Mouse (Mus musculus): Measurements from ENCODE around the gene Slc10a4.
"Not testable (repeated sequence)": the region's sequence is repeated elsewhere in the genome, so short reads cannot be mapped to it uniquely, and the experiment has no call there.

Slc10a4 gene

DNA sequence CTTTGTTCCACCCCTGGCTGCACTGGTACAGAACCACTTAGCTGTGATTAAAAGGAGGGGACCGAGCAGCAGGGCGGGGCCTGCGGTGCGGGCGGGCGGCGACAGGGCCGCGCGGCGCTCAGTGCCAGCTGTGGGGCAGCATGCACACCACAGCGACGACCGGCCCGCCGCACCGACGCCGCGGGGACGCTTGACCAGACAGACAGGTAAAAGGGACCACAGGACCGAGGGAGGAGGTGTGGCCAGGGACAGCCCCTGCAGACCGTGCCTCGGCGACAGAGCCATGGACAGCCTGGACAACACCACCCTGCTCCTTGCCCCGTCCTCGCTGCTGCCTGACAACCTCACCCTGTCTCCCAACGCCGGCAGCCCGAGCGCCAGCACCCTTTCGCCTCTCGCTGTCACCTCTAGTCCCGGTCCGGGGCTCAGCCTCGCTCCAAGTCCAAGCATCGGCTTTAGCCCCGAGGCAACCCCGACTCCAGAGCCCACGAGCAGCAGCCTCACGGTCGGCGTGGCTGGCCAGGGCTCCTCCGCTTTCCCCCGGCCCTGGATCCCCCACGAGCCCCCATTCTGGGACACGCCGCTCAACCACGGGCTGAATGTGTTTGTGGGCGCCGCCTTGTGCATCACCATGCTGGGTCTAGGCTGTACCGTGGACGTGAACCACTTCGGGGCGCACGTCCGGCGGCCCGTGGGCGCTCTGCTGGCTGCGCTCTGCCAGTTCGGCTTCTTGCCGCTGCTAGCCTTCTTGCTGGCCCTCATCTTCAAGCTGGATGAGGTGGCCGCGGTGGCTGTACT lies at the start of gene Slc10a4:
TSS of gene Slc10a4 (plus strand) at position 100 of the 798 bp plus-strand sequence.
- peak in 1 of 2 experiments; percentile 32 for DNase-seq (ENCODE audit: low spot score in 2 of 2)

DNA sequence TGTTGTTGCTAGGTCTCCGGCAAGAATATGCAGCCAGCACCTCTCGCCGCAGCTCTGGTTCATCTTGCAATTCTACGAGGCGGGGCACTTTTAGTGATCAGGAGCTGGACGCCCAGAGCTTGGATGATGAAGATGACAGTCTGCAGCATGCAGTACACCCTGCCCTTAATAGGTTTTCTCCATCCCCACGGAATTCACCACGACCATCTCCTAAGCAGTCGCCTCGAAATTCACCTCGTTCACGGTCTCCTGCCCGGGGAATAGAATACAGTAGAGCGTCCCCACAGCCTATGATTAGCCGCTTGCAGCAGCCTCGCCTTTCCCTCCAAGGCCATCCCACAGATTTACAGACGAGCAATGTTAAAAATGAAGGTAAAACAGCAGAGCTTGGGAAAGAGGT lies 49.4 kb upstream of the Slc10a4 start:
- no peak for DNase-seq (ENCODE audit: low spot score in 2 of 2)

DNA sequence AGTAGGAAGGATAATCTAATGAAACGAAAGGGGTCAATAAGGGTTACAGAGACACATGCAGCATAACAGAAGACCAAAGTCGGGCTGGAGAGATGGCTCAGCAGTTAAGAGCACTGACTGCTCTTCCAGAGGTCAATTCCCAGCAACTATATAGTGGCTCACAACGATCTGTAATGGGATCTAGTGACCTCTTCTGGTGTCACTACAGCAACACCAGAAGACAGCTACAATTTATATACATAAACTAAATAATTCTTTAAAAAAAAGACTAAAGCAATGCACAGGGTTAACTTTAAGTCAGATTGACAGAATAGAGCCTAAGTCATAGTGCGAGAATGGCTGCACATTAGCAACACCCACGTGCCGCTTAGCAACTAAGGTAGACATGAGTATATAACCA lies 46.6 kb upstream of the Slc10a4 start:
- no peak for DNase-seq (ENCODE audit: low spot score in 2 of 2)

DNA sequence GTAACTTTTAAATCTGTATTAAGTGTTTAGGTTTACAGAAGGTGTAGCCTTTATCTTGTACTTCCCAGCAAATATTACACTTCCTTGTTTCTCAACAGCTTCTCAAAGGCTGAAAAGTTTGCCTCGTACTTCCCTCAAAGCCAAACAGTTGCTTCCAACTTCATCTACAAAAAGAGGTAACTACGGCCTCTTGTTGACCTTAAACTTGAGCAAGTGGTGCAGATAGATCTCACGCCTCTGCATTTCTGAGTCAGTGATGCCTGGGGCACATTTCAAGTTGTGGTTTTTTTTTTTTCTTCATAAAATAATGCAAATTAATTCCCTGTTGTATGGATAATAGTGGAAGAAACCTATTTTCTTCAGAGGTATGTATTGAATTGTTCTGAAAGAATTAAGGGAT lies 41.0 kb upstream of the Slc10a4 start:
- DNase-seq (ENCODE audit: low spot score in 2 of 2), result no peak

DNA sequence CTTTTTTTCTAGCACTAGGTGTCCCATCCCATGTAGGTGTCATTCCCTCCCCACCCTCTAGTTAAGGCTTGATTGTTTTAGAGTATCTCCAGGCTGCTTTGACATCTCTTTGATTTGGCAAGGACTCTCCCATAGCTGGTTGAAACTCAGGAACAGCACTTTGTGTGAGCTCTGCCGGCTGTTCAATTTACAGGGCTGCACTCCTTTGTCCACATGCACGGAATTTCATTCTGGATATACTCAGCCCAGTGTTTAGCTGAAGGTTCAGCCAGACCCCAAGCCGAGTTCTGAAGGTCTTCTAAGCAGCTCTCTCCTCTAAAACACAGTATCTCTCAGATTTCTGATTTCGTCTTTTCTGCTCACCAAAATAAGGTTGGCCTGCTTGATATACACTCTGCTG lies 34.2 kb upstream of the Slc10a4 start:
- DNase-seq (ENCODE audit: low spot score in 2 of 2), result no peak

DNA sequence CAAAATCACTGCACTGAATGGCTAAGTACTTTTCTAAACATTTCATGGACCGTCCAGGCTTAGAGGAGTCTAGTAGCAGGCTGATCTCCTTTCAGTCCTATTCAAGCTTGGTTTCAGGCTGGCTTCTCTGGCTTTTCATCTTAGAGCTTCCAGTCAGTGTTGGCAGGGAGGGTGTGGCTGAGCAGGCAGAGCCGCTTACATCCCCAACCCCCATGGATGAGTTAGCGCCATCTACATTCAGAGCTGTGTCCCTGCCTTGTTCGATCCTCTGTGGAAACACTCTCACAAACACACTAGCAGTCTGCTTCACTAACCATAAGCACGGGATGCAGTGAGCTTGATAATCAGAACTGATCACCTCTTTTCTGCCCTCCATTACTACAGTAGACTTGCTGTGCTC lies 33.7 kb upstream of the Slc10a4 start:
- DNase-seq (ENCODE audit: low spot score in 2 of 2), result no peak

DNA sequence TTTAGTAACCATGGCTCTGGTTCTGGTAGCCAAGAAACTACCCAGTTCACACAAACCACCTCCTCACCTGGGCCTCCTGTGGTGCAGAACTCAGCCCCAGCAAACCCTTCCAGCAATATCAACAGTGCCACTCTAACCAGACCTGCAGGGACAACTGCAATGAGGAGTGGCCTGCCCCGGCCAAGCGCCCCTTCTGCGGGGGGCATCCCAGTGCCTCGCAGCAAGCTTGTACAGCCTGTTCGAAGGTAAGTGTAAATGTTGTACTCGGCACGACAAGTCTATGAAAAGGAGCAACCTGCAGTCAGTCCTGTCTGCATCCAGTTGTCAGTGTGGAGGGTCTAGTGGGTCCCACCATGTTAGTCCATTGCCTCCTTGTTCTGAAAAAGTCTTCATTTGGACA lies 32.1 kb upstream of the Slc10a4 start, which contains the start of gene Gm10135:
TSS of gene Gm10135 (minus strand) at position 101 of the 400 bp plus-strand sequence.
- no peak for DNase-seq (ENCODE audit: low spot score in 2 of 2)

DNA sequence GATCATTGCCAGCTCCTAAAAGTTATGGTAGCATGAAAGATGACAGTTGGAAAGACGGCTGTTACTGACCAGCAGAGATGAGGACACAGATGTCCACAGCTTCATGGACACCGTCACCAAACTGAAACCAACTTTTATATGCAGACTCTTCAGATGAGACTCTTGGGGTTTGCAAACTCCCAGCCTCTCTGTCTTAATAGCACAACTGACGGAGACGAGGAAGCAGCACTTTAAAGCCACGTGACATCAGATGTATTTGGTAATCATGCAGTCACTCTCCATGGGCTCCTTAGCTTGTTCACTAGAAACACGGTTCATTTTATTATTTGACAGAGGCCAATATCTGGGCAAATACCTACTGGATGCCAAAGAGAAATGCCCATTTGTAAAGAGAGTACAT lies 30.7 kb upstream of the Slc10a4 start:
- DNase-seq (ENCODE audit: low spot score in 2 of 2), result no peak

DNA sequence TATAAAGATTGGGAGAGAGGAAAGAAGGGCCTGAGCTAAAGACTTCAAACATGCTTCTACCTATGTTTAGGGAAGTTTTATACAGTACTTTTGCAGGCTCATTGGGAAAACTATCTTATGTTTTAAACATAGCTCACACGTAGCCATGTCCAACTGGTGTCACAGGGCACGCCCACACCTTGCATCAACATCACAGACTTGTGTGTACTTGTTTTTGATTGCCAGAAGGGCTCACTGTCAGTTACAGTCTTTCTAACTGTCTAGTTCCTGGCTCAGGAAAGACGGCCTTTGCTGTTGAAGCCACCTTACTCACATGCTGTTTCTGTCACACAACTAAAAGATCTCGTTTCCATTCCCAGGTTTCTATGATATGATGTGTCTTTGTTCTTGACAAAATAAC lies 30.1 kb upstream of the Slc10a4 start:
- DNase-seq (ENCODE audit: low spot score in 2 of 2), result no peak

DNA sequence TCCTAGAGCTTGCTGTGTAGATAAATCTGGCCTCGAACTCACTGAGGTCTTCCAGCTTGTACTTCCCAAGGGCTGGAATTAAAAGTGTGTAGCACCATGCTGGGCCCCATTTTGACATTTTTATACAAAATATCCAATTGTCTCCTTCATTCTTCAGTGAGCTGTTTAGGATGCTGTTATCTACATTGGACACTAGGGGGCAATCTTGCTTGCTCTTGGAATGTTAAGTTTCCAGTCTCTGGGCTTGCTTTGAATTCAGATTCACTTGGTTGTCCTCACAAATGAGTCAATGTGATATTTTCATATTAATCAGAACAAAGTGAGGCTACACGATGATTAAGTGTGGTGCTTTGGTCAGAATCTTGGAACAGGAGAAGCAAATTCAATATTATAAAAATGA lies 22.6 kb upstream of the Slc10a4 start:
- peak in 1 of 2 experiments; percentile 43 for DNase-seq (ENCODE audit: low spot score in 2 of 2)

DNA sequence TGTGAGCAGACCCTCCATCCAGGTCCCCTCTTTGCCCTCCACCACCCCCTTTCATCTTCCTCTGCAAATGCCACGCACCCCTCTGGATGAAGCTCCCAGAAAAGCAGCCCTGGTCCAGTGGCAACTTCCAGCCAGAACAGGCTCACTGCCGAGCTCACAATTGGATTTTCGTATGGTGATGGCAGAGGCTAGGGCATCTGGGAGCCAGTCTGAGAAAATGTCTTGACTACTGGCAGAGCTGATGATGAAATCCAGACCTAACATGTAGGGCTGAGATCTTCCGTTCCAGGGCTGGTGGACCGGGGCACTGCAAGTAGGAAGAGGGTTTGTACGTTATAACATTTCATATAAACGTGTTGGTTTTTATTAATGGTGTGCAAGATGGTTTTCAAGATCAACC lies 18.9 kb upstream of the Slc10a4 start:
- no peak for DNase-seq (ENCODE audit: low spot score in 2 of 2)

DNA sequence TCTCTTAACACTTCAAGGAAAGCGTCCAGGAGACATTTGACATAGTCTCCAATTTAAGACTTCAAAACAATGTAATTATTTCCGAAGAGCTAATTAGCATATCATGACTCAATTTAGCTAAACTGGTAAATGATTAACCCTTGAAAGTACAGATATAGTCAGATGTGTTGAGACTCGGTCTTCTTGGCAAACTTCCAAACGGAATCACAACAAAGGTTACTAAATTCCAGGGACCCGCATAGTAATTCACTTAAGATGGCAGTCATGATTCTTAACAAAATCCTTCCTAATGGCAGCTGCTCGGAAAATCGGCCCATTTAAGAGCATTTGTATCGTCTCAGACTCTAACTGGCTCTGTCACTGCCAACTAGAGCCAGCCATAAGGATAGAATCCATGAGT lies 16.9 kb upstream of the Slc10a4 start:
- DNase-seq (ENCODE audit: low spot score in 2 of 2), result no peak

DNA sequence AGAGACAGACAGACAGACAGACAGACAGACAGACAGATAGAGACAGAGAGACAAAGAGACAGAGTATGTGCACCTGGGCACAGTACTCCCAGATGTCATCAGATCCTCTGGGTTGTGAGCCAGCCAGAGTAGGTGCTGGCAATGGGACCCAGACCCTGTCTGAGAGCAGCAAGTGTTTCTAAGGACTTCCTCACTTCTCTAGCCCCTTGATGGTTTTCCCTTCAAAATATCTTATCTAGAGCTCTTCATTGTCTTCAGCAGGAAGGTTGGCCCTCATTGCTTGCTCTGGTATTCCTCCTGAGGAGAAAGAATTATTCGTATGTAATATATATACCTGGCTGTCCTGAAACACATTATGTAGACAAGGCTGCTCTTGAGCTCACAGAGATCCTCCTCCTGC lies 14.2 kb upstream of the Slc10a4 start:
- DNase-seq (ENCODE audit: low spot score in 2 of 2), result no peak

DNA sequence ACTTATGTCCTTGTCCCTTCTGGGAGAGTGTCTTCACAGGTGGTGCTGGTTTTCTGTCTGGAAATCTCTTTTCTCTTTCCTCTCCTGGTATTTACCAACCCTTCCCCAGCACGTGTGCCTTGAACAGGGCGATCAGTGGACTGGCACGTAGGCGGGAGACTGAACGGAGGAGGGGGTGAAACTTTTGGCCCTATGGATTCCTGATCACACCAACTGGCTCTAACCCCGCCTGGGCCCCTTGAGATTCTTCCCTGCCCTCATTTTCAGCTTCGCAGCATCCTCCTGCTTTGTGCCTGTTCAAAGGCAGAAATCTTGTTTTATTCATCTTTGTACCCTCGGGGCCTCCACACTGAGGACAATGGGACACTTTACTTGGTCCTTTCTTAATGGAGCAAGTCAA lies 12.3 kb upstream of the Slc10a4 start:
- DNase-seq (ENCODE audit: low spot score in 2 of 2), result no peak

DNA sequence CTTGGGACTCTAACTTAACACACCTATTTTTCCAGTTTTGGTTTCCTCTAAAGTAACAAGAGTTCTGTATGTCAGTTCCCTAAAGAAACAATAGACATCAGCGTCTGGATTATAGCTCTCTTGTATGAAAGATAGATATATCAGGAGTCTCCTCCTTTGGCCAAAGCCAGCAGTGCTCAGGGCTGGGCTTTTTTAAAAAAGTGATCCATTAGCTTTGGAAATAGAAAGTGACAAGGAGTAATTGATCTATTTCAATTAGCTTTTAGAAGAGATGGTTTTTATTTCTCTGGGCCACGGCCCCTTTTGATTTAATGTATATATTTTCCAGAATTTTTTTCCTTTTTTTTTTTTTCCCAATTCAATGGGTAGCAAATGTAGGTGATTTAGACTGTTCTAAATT lies 11.8 kb upstream of the Slc10a4 start:
- DNase-seq (ENCODE audit: low spot score in 2 of 2), result no peak

DNA sequence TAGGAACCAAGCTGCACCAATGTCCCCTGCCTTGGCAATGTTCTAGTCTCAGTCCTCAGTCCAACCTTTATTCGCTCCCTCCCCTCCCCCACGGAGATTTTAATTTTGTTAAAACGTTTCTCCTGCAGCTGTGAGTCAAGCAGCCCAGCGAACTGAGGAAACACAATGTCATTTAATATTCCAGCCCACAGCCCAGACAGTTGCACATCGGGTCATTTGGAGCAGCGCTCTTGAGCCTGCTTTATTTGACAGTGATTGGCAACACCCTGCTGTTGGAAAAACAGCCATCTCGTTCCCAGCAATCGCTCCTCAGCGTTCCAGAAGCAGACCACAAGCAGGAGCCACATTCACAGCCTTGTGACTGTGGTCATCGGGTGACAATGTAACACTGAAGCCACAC lies 11.3 kb upstream of the Slc10a4 start:
- no peak for DNase-seq (ENCODE audit: low spot score in 2 of 2)

DNA sequence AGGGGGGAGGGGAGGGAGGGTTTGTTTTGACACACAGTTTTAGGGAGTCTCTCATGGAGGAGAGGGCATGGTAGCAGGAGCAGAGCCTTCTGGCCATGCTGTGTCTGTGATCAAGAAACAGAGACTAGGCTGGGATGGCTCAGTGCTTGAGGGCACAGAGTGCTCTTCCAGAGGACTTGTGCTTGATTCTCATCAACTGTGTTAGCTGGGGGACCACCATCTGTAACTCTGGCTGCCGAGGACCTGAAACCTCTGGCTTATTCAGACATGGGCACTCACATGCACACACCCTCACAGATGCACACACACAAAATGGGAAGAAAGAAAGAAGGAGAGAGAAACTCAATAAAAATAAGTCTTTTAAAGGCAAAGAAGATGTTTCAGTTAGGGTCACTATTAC lies 8.1 kb upstream of the Slc10a4 start:
- not testable (repeated sequence) for DNase-seq (ENCODE audit: low spot score in 2 of 2)

DNA sequence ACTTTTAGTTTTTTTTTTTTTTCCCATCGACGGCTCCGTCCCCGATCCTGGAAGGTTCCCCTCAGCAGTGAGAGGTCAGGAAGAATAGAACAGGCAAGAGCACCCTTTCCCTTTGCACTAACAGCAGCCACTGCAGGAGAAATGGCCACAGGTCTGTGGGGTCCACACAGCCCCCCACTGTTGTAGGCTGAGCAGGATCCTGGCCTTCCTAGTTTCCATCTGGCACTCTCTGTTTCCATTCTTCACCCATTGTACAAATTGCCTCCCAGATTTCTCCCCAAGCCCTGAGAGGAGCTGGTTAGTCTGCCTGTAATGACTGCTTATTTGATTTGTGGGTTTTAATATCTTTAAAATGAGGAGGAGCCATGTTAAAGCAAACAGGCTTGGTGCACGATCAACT lies 2.6 kb upstream of the Slc10a4 start:
- DNase-seq (ENCODE audit: low spot score in 2 of 2), result no peak

DNA sequence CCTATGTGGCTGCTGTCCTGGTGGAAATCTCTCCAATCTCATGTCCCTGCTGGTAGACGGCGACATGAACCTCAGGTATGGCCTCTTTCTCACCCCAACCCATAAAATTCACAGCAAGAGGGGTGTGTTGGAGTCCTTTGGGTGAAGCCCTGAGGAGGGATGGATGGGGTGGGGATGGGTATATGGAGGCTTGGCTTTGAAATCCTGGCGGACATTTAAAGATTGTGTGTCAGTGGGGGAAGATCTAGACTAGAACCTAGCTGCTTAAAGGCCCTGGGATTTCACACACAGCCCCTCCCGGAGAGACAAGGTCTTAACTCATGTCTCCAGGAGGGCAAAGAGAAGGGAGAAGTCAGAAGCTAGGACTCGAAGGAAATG lies 888 bp downstream of the Slc10a4 start:
- no peak for DNase-seq (ENCODE audit: low spot score in 2 of 2)

DNA sequence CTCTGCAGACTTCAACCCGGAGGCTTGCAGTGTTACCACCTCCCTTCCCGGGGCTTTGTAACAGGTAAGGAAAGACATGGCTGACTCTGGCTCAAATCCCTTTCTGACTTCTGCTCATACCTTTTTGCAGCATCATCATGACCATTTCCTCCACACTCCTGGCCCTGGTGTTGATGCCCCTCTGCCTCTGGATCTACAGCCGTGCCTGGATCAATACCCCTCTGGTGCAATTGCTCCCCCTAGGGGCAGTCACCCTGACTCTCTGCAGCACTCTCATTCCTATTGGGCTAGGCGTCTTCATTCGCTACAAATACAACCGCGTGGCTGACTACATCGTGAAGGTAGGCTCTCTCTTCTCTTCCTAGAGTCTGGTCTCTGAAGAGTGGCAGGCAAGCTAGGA lies 1.5 kb downstream of the Slc10a4 start:
- DNase-seq (ENCODE audit: low spot score in 2 of 2), result not testable (repeated sequence)

DNA sequence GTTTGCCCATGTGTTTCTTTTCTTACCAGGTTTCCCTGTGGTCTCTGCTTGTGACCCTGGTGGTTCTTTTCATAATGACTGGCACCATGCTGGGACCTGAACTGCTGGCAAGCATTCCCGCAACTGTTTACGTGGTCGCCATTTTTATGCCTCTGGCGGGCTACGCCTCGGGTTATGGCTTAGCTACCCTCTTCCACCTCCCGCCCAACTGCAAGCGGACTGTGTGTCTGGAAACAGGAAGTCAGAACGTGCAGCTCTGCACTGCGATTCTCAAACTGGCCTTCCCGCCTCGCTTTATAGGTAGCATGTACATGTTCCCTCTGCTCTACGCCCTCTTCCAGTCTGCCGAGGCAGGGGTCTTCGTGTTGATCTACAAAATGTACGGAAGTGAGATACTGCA lies 5.1 kb downstream of the Slc10a4 start:
- not testable (repeated sequence) for DNase-seq (ENCODE audit: low spot score in 2 of 2)

DNA sequence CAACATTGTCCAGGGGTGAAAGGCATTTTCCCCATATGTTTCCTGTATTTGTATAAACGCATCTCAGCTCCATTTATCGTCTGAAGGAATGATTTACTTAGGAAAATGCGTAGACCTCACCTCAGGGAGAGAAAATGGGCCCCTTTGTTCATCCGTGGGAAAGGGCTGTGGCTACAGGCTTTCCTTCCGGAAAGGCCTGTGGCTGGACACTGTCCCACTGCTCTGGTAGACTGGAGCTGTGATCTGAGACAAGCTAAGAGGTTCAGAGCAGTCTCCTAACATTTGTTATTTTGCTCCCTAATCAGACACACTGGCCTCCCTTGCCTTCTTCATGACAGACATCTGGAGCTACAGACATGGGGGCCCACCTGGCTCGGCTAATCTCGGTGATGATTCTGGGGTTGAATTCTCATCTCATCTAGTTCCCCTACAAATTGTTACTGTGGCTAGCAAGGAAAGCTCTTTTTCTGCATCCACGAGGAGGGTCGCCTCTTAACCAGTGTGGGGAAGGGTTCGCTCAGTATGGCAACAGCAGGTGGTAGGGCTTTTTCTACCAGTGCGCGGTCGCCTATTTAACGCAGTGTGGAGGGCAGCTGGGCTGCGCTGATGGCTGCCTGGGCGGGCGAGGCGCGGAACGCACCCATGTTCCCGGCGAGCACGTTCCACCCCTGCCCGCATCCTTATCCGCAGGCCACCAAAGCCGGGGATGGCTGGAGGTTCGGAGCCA lies 6.4 kb downstream of the Slc10a4 start:
- not testable (repeated sequence) for DNase-seq (ENCODE audit: low spot score in 2 of 2)

DNA sequence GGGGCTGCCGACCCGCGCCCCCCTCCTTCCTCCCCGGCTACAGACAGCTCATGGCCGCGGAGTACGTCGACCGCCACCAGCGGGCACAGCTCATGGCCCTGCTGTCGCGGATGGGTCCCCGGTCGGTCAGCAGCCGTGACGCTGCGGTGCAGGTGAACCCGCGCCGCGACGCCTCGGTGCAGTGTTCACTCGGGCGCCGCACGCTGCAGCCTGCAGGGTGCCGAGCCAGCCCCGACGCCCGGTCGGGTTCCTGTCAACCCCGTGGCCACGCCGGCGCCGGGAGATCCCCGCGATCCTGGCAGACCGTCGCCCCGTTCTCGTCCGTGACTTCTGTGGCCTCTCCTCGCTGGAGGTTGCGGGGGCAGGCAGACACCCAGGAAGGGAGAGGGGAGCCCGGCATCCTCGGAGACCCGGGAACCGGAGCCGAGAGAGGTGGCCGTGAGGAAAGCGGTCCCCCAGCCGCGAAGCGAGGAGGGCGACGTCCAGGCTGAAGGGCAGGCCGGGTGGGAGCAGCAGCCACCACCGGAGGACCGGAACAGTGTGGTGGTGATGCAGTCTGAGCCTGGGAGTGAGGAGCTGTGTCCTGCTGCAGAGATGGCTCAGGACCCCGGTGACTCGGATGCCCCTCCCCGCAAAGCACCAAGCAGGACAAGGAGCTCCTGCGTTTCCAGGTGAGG lies 7.1 kb downstream of the Slc10a4 start:
- not testable (repeated sequence) for DNase-seq (ENCODE audit: low spot score in 2 of 2)

Data from right cerebral cortex, postnatal 10 days (tissue).